Mouse (Mus musculus) thymus, adult 2 months (tissue): ENCODE results near the gene Mthfsd. TPM values are rescaled to one million over a fixed set of nuclear protein-coding genes. Genes with fewer than 3 reads are reported as not detected.

Source experiments
- DNase-seq: peaks from one replicate; pipeline ENCODE4 v3.0.0; 2021
- H3K27ac ChIP-seq: fragments of 200-500 bp; 2 replicates; pipeline ENCODE4 v1.5.1; 2012; ENCODE audit warnings: low read length, control low read depth; ENCODE audit not compliant: control insufficient read depth, insufficient read depth
- H3K27me3 ChIP-seq: fragments of 200-500 bp; 2 replicates; pipeline ENCODE4 v1.6.1; 2012; ENCODE audit warnings: mild to moderate bottlenecking, low read length, moderate library complexity, mixed read lengths; ENCODE audit not compliant: control insufficient read depth, insufficient read depth
- H3K36me3 ChIP-seq: fragments of 200-500 bp; 2 replicates; pipeline ENCODE4 v1.6.1; 2012; ENCODE audit warnings: mild to moderate bottlenecking, low read length, moderate library complexity; ENCODE audit not compliant: control insufficient read depth, insufficient read depth
- H3K4me1 ChIP-seq: fragments of 200-500 bp; replicated peaks from 2 replicates; pipeline ENCODE4 v1.6.1; 2012; ENCODE audit warnings: low read length; ENCODE audit not compliant: control insufficient read depth, insufficient read depth
- H3K4me3 ChIP-seq: fragments of 200-500 bp; 2 replicates; pipeline ENCODE4 v1.5.1; 2012; ENCODE audit warnings: mild to moderate bottlenecking, low read length, control low read depth, moderate library complexity; ENCODE audit not compliant: control insufficient read depth, insufficient read depth
- CTCF ChIP-seq: fragments of 200-500 bp; IDR thresholded peaks from 2 replicates; pipeline ENCODE4 v1.5.1; 2012; ENCODE audit warnings: mild to moderate bottlenecking, control low read depth, low read length, moderate library complexity, borderline replicate concordance; ENCODE audit not compliant: control insufficient read depth, poor library complexity, insufficient read depth; ENCODE audit errors: extremely low read depth
- POLR2A ChIP-seq: fragments of 200-500 bp; IDR thresholded peaks from 2 replicates; pipeline ENCODE4 v1.6.1; 2012; ENCODE audit warnings: mild to moderate bottlenecking, low read length, control low read depth, moderate library complexity; ENCODE audit not compliant: control insufficient read depth, poor library complexity, insufficient read depth; ENCODE audit errors: extremely low read depth
- WGBS: fragments of 180-500 bp; shearing (Covaris S2); methylation state at CpG from one replicate; pipeline ENCODE4 v1.1.7; 2018; 5-methylcytosine and 5-hydroxymethylcytosine counted together
- polyA plus RNA-seq: library from polyadenylated mRNA; depleted of rRNA; stranded (reverse); fragments of >200 nt; gene quantifications from 2 replicates; pipeline ENCODE4 v1.2.3, GENCODE M21; 2012

Gene Mthfsd
- polyA plus RNA-seq, 1 experiment, result 69.4 TPM

- H3K4me1 ChIP-seq, result peaks cover 6% of the 10 kb centered on the region
- no peak for DNase-seq
- H3K27ac ChIP-seq, result no peak within 1 kb of the TSS
- H3K36me3 ChIP-seq, result no peaks in the 10 kb centered on the region
- 2% methylated on average over 76 of the region's 83 CpGs for WGBS
- H3K4me3 ChIP-seq, result peak within 1 kb of the TSS; percentile 12; the same call in 1 of the 2 replicates
- TF ChIP-seq POLR2A (no peak), CTCF (no peak)
- H3K27me3 ChIP-seq, result peaks cover 40% of the 10 kb centered on the region
These were observed 23.8 kb downstream of the Mthfsd start, which contains the start of gene Foxf1 for GRCm38 (mm10) chr8:121084210-121084951. Gene Foxf1, plus strand, starts transcription at chr8:121084386.

- H3K27me3 ChIP-seq, result peaks cover 37% of the 10 kb centered on the region
These were observed 24.3 kb downstream of the Mthfsd start for GRCm38 (mm10) chr8:121083936-121084209.

GRCm38 (mm10) chr8:121083093-121083935 is 24.9 kb downstream of the Mthfsd start:
- Histone ChIP-seq H3K4me3 (peak overlapping the region; percentile 12; the same call in 1 of the 2 replicates), H3K4me1 (peaks cover 6% of the 10 kb centered on the region), H3K27me3 (peaks cover 32% of the 10 kb centered on the region), H3K27ac (no peak overlapping the region), H3K36me3 (no peaks in the 10 kb centered on the region)
- 1% methylated on average over 89 of the region's 89 CpGs for WGBS
- no peak for TF ChIP-seq POLR2A
- no peak for TF ChIP-seq CTCF
- DNase-seq, result no peak

More at GRCm38 (mm10) chr8:121083936-121084209, 24.3 kb downstream of the Mthfsd start:
- 4% methylated on average over 16 of the region's 27 CpGs for whole genome bisulfite sequencing
- Histone ChIP-seq H3K4me1 (peaks cover 6% of the 10 kb centered on the region), H3K27ac (no peak overlapping the region), H3K36me3 (no peaks in the 10 kb centered on the region), H3K4me3 (peak overlapping the region; percentile 12; the same call in 1 of the 2 replicates)
- no peak for DNase-seq
- no peak for TF ChIP-seq POLR2A
- no peak for TF ChIP-seq CTCF

GRCm38 (mm10) chr8:121082218-121083092 is 25.7 kb downstream of the Mthfsd start:
- Histone ChIP-seq H3K4me3 (no peak overlapping the region), H3K36me3 (no peaks in the 10 kb centered on the region), H3K27ac (no peak overlapping the region), H3K4me1 (peaks cover 6% of the 10 kb centered on the region), H3K27me3 (peaks cover 31% of the 10 kb centered on the region)
- WGBS, result 7% methylated on average over 57 of the region's 57 CpGs
- no peak for DNase-seq
- TF ChIP-seq POLR2A (no peak), CTCF (no peak)

GRCm38 (mm10) chr8:121081398-121081797 is 26.8 kb downstream of the Mthfsd start:
- Histone ChIP-seq H3K36me3 (no peaks in the 10 kb centered on the region), H3K27ac (no peak overlapping the region), H3K27me3 (peaks cover 33% of the 10 kb centered on the region; the same call in 1 of the 2 replicates), H3K4me1 (peaks cover 6% of the 10 kb centered on the region), H3K4me3 (no peak overlapping the region)
- no peak for TF ChIP-seq POLR2A
- DNase-seq, result no peak
- WGBS, result 19% methylated on average over 7 of the region's 7 CpGs
